Mouse (Mus musculus) neural tube, embryonic 11.5 days (tissue): Measurements from ENCODE around the gene Hist1h1a. TPM values are rescaled to one million over a fixed set of nuclear protein-coding genes. Genes with fewer than 3 reads are reported as not detected.
A peak's percentile ranks its signal among the peaks of the same experiment; 100 is the strongest.

Experiments
- ATAC-seq: fragments of 200-750 bp; cut with Nextera tagmentation; 2 replicates; pipeline ENCODE4 v1.8.0; 2017; ENCODE audit warnings: moderate number of reproducible peaks, mild to moderate bottlenecking, moderate TSS enrichment, moderate library complexity; ENCODE audit not compliant: insufficient read depth, low FRiP score, low TSS enrichment
- DNase-seq: peaks from one replicate; pipeline ENCODE4 v3.0.0-alpha.2; 2015; ENCODE audit warnings: low spot score
- H3K27ac ChIP-seq: fragments of 300-500 bp; sonication (generic); 2 replicates; pipeline ENCODE4 v1.5.1; 2014; ENCODE audit warnings: low read depth, mild to moderate bottlenecking, low read length
- H3K27me3 ChIP-seq: fragments of 300-500 bp; sonication (generic); 2 replicates; pipeline ENCODE4 v1.6.1; 2014; ENCODE audit warnings: mild to moderate bottlenecking, low read length, mixed read lengths; ENCODE audit not compliant: control insufficient read depth, insufficient read depth
- H3K36me3 ChIP-seq: fragments of 300-500 bp; sonication (generic); 2 replicates; pipeline ENCODE4 v1.6.1; 2014; ENCODE audit warnings: mild to moderate bottlenecking, low read length, moderate library complexity, mixed read lengths; ENCODE audit not compliant: control insufficient read depth, insufficient read depth
- H3K4me1 ChIP-seq: fragments of 300-500 bp; sonication (generic); 2 replicates; pipeline ENCODE4 v1.6.1; 2014; ENCODE audit warnings: low read length, mixed read lengths; ENCODE audit not compliant: control insufficient read depth, insufficient read depth
- H3K4me2 ChIP-seq: fragments of 300-500 bp; sonication (generic); 2 replicates; pipeline ENCODE4 v1.6.1; 2014; ENCODE audit warnings: low read depth, mild to moderate bottlenecking, moderate library complexity
- H3K4me3 ChIP-seq: fragments of 300-500 bp; sonication (generic); 2 replicates; pipeline ENCODE4 v1.5.1; 2014; ENCODE audit warnings: low read depth, low read length
- H3K9ac ChIP-seq: fragments of 300-500 bp; sonication (generic); 2 replicates; pipeline ENCODE4 v1.6.1; 2014; ENCODE audit warnings: mild to moderate bottlenecking, low read length
- H3K9me3 ChIP-seq: fragments of 300-500 bp; sonication (generic); 2 replicates; pipeline ENCODE4 v1.6.1; 2016; ENCODE audit warnings: low read length; ENCODE audit not compliant: control insufficient read depth
- WGBS: fragments of 180-500 bp; shearing (Covaris S2); extraction: QIAGEN DNeasy Blood & Tissue Kit; methylation state at CpG from one replicate; pipeline ENCODE4 v1.1.7; 2014; 5-methylcytosine and 5-hydroxymethylcytosine counted together
- polyA plus RNA-seq: library from polyadenylated mRNA; unstranded; fragments of >200 nt; fragmentation: Nextera tagmentation; extraction: Ambion mirVana; gene quantifications from 2 replicates; pipeline ENCODE4 v1.2.1, GENCODE M21; 2014

Gene Hist1h1a
- polyA plus RNA-seq, 1 experiment from 2014 or later, result 1.1 TPM

- ATAC-seq (no peak), DNase-seq (no peak)
- H3K27ac ChIP-seq, result peak overlapping the region; percentile 98
- H3K4me3 ChIP-seq, result peak overlapping the region; percentile 52
- H3K36me3 ChIP-seq, result no peaks in the 10 kb centered on the region
- H3K4me2 ChIP-seq, result peak overlapping the region; percentile 93
- peak overlapping the region; percentile 81 for H3K9ac ChIP-seq
- peaks cover 10% of the 10 kb centered on the region; the same call in 1 of the 2 replicates for H3K4me1 ChIP-seq
- no peaks in the 10 kb centered on the region for H3K9me3 ChIP-seq
- WGBS, result 32% methylated on average over 13 of the region's 13 CpGs
- H3K27me3 ChIP-seq, result no peaks in the 10 kb centered on the region
These were observed 23.1 kb upstream of the Hist1h1a start for GRCm38 (mm10) chr13:23740256-23740840.

- Histone ChIP-seq H3K4me1 (peaks cover 10% of the 10 kb centered on the region; the same call in 1 of the 2 replicates), H3K4me2 (peak overlapping the region; percentile 93; the same call in 1 of the 2 replicates), H3K4me3 (no peak overlapping the region), H3K9ac (no peak overlapping the region), H3K36me3 (no peaks in the 10 kb centered on the region), H3K9me3 (no peaks in the 10 kb centered on the region), H3K27ac (no peak overlapping the region), H3K27me3 (no peaks in the 10 kb centered on the region)
- WGBS, result 68% methylated on average over 5 of the region's 5 CpGs
- no peak for DNase-seq
- no peak for ATAC-seq
These were observed 22.6 kb upstream of the Hist1h1a start for GRCm38 (mm10) chr13:23740910-23741309.

- no peak overlapping the region for H3K4me2 ChIP-seq
- H3K4me1 ChIP-seq, result peaks cover 10% of the 10 kb centered on the region; the same call in 1 of the 2 replicates
- H3K36me3 ChIP-seq, result no peaks in the 10 kb centered on the region
- no peak overlapping the region for H3K9ac ChIP-seq
- no peaks in the 10 kb centered on the region for H3K9me3 ChIP-seq
- H3K27ac ChIP-seq, result no peak overlapping the region
- H3K27me3 ChIP-seq, result no peaks in the 10 kb centered on the region
- ATAC-seq (no peak), DNase-seq (no peak)
- no peak overlapping the region for H3K4me3 ChIP-seq
These were observed 21.5 kb upstream of the Hist1h1a start for GRCm38 (mm10) chr13:23742007-23742406.

GRCm38 (mm10) chr13:23743215-23743614, 20.3 kb upstream of the Hist1h1a start:
- Histone ChIP-seq H3K27me3 (no peaks in the 10 kb centered on the region), H3K27ac (no peak overlapping the region), H3K9me3 (no peaks in the 10 kb centered on the region), H3K9ac (no peak overlapping the region), H3K4me1 (peaks cover 18% of the 10 kb centered on the region; the same call in 1 of the 2 replicates), H3K36me3 (no peaks in the 10 kb centered on the region), H3K4me3 (no peak overlapping the region), H3K4me2 (no peak overlapping the region)
- DNase-seq, result no peak
- ATAC-seq, result no peak
- 91% methylated on average over 5 of the region's 5 CpGs for WGBS

- Histone ChIP-seq H3K27me3 (no peaks in the 10 kb centered on the region), H3K9me3 (no peaks in the 10 kb centered on the region), H3K4me1 (peaks cover 18% of the 10 kb centered on the region; the same call in 1 of the 2 replicates), H3K4me3 (peak overlapping the region; percentile 32; the same call in 1 of the 2 replicates), H3K36me3 (no peaks in the 10 kb centered on the region), H3K27ac (peak overlapping the region; percentile 70; the same call in 1 of the 2 replicates), H3K4me2 (peak overlapping the region; percentile 11; the same call in 1 of the 2 replicates), H3K9ac (no peak overlapping the region; the same call in 1 of the 2 replicates)
- DNase-seq (no peak), ATAC-seq (no peak)
- WGBS, result 53% methylated on average over 4 of the region's 4 CpGs
These were observed 19.5 kb upstream of the Hist1h1a start for GRCm38 (mm10) chr13:23743963-23744362.

- ATAC-seq (no peak), DNase-seq (no peak)
- 3% methylated on average over 20 of the region's 36 CpGs for WGBS
- Histone ChIP-seq H3K9me3 (no peaks in the 10 kb centered on the region), H3K9ac (peak overlapping the region; percentile 60), H3K4me2 (peak overlapping the region; percentile 58), H3K27me3 (no peaks in the 10 kb centered on the region), H3K4me3 (peak overlapping the region; percentile 32), H3K36me3 (no peaks in the 10 kb centered on the region), H3K4me1 (peaks cover 16% of the 10 kb centered on the region; the same call in 1 of the 2 replicates), H3K27ac (peak overlapping the region; percentile 70; the same call in 1 of the 2 replicates)
These were observed 18.8 kb upstream of the Hist1h1a start for GRCm38 (mm10) chr13:23744421-23745380.

GRCm38 (mm10) chr13:23745381-23746161, 17.9 kb upstream of the Hist1h1a start, which contains the start of gene Hist1h3c:
Gene Hist1h3c, minus strand, starts transcription at chr13:23745602.
- H3K4me3 ChIP-seq, result peak within 1 kb of the TSS; percentile 36
- H3K27me3 ChIP-seq, result no peaks in the 10 kb centered on the region
- peaks cover 13% of the 10 kb centered on the region; the same call in 1 of the 2 replicates for H3K4me1 ChIP-seq
- peak within 1 kb of the TSS; percentile 98 for H3K27ac ChIP-seq
- ATAC-seq (peak; percentile 76), DNase-seq (peak; percentile 87)
- WGBS, result under 1% methylated on average over 24 of the region's 28 CpGs
- no peaks in the 10 kb centered on the region for H3K9me3 ChIP-seq
- H3K9ac ChIP-seq, result peak within 1 kb of the TSS; percentile 63
- no peaks in the 10 kb centered on the region for H3K36me3 ChIP-seq
- peak within 1 kb of the TSS; percentile 58 for H3K4me2 ChIP-seq
